Mouse (Mus musculus) stomach, postnatal 0 days (tissue): ENCODE results near the gene Rcan3. TPM values are rescaled to one million over a fixed set of nuclear protein-coding genes. Genes with fewer than 3 reads are reported as not detected.

Experiments used
- ATAC-seq: fragments of 200-750 bp; cut with Nextera tagmentation; 2 replicates; pipeline ENCODE4 v1.8.0; 2017; ENCODE audit not compliant: low FRiP score, low TSS enrichment
- DNase-seq: peaks from one replicate; pipeline ENCODE4 v3.0.0-alpha.2; 2016; ENCODE audit warnings: low spot score
- H3K27ac ChIP-seq: fragments of 300-500 bp; sonication (generic); replicated peaks from 2 replicates; pipeline ENCODE4 v1.5.1; 2014; ENCODE audit warnings: mild to moderate bottlenecking, control low read depth
- H3K27me3 ChIP-seq: fragments of 300-500 bp; sonication (generic); 2 replicates; pipeline ENCODE4 v1.6.1; 2014; ENCODE audit warnings: low read length; ENCODE audit not compliant: control insufficient read depth, insufficient read depth
- H3K36me3 ChIP-seq: fragments of 300-500 bp; sonication (generic); 2 replicates; pipeline ENCODE4 v1.6.1; 2014; ENCODE audit warnings: low read length, mixed read lengths; ENCODE audit not compliant: control insufficient read depth, insufficient read depth
- H3K4me1 ChIP-seq: fragments of 300-500 bp; sonication (generic); replicated peaks from 2 replicates; pipeline ENCODE4 v1.6.1; 2014; ENCODE audit warnings: antibody characterized with exemption; ENCODE audit not compliant: control insufficient read depth, insufficient read depth
- H3K4me2 ChIP-seq: fragments of 300-500 bp; sonication (generic); replicated peaks from 2 replicates; pipeline ENCODE4 v1.6.1; 2014; ENCODE audit warnings: low read depth, mild to moderate bottlenecking, control low read depth, moderate library complexity
- H3K4me3 ChIP-seq: fragments of 300-500 bp; sonication (generic); 2 replicates; pipeline ENCODE4 v1.5.1; 2014; ENCODE audit warnings: low read depth, low read length, control low read depth
- H3K9ac ChIP-seq: fragments of 300-500 bp; sonication (generic); 2 replicates; pipeline ENCODE4 v1.6.1; 2014; ENCODE audit warnings: mild to moderate bottlenecking, low read length, control low read depth, mixed read lengths
- H3K9me3 ChIP-seq: fragments of 300-500 bp; sonication (generic); 2 replicates; pipeline ENCODE4 v1.6.1; 2016; ENCODE audit warnings: low read length; ENCODE audit not compliant: control insufficient read depth
- CTCF ChIP-seq: IDR thresholded peaks from 2 replicates; pipeline ENCODE4 v1.5.1; 2016; ENCODE audit warnings: antibody characterized with exemption, low read depth, mild to moderate bottlenecking, moderate library complexity
- EP300 ChIP-seq: optimal IDR thresholded peaks from 2 replicates; pipeline ENCODE3; 2016; ENCODE audit warnings: antibody characterized with exemption
- WGBS: fragments of 180-500 bp; shearing (Covaris S2); extraction: QIAGEN DNeasy Blood & Tissue Kit; methylation state at CpG from one replicate; pipeline ENCODE4 v1.1.7; 2014; 5-methylcytosine and 5-hydroxymethylcytosine counted together
- polyA plus RNA-seq: library from polyadenylated mRNA; unstranded; fragments of >200 nt; fragmentation: Nextera tagmentation; extraction: Ambion mirVana; gene quantifications from 2 replicates; pipeline ENCODE4 v1.2.1, GENCODE M21; 2015

Gene Rcan3
- polyA plus RNA-seq = 15.7 and 15.8 TPM in 2 replicates

DNA sequence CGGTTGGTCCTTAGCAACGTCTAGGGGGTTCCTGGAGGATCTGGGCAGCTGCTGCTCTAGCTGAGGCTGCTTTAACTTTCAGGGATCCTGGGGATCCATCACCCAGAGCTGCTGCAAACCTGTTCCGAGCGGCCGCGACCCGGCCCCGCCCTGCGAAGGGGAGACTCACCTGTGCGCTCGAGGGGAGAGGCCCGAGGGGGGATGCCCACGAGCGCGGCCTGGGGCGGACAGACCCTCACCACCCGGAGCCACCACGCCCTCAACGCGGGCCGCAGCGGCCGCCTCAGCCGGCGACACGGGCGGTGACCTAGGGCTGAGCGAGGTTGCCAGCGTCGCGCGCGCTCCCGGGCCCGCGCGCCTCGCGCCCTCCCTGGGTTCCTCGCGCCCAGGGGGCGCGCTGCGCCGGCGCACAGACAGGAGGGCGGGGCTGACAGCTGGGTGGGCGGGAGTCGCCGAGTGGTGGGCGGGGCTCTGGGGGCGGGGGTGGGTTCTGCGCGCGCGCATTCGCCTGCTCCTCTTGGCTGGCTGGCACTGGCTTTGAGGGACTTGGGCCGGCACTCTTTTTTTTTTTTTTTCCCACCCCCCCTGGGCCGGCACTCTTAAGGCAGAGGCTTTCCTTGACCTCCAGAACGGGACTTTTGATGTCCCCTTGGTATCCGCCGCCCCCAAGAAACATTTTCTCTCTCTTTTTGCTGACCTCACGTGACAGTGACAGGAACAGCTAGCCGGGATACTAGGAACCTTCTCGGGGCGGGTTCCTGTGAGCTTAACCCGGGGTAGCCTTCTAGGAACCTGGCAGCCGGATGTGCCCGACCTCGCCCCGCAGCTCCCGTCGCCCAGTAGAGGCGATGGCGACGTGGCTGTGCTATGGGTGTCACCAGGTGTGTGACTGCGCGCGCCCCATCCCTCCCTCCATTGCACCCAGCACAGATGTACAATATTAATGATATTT lies at the start of gene Rcan3:
Rcan3 (minus strand) TSS at position 411 of the 952 bp plus-strand sequence.
- under 1% methylated on average over 53 of the region's 79 CpGs for WGBS
- peak; percentile 87 for ATAC-seq

DNA sequence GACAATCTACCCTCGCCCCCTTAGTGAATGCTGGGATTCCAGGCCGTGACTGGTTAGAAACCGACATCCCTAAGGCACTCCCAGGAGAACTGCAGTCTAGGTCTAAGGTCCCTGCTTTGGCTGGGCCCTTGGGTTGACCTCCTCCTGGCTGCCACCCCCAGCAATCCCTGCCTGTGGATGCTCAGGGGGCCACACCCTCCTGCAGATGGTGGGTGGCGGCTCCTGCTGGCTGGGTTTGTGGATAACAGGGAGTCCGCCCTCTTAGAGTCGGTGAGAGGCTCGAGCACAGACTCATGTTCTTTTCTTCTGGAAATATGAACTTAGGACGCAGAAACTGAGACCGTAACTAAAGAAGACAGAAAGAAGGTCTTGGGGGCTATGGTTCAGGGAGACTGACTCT lies 46.7 kb upstream of the Rcan3 start:
- no peaks in the 10 kb centered on the region for H3K9me3 ChIP-seq
- H3K4me1 ChIP-seq = no peaks in the 10 kb centered on the region
- no peak for DNase-seq
- no peaks in the 10 kb centered on the region for H3K27me3 ChIP-seq
- H3K4me2 ChIP-seq = no peak overlapping the region
- no peak for ATAC-seq
- no peak overlapping the region for H3K9ac ChIP-seq
- H3K27ac ChIP-seq = no peak overlapping the region
- WGBS = 73% methylated on average over 9 of the region's 9 CpGs
- no peak overlapping the region for H3K4me3 ChIP-seq
- no peak for TF ChIP-seq EP300
- peak; percentile 50 for TF ChIP-seq CTCF
- H3K36me3 ChIP-seq = no peaks in the 10 kb centered on the region

More for the DNA sequence above, at the start of gene Rcan3:
- Histone ChIP-seq H3K4me3 (peak within 1 kb of the TSS; percentile 77), H3K9me3 (no peaks in the 10 kb centered on the region), H3K27ac (peak within 1 kb of the TSS; percentile 79), H3K36me3 (no peaks in the 10 kb centered on the region), H3K27me3 (no peaks in the 10 kb centered on the region), H3K9ac (peak within 1 kb of the TSS; percentile 86), H3K4me1 (0 out of 2 replicates have a peak, but pooled peaks cover 3% of the 10 kb centered on the region), H3K4me2 (peak within 1 kb of the TSS; percentile 85)
- TF ChIP-seq EP300 (no peak), CTCF (peak; percentile 42)
- peak; percentile 95 for DNase-seq

DNA sequence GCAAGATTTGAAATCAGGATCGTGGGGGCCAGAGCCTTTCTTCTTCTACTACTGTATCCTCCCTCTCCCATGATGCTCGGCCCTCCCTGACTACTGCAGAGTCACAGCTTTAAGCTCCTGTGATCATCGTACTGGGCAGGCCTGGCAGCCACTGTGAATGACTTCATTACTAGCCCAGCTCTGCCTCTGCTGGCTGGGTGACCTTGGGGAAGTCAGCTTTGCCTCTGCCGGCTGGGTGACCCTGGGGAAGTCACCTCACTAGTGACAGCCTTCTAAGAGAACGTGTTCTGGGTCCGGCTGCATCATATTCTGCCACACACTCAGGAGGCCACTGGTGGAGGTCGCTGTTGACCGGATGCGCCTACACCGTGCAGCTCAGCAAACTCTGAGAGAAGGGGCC lies 44.2 kb upstream of the Rcan3 start:
- TF ChIP-seq CTCF = no peak
- TF ChIP-seq EP300 = no peak
- H3K27ac ChIP-seq = no peak overlapping the region
- no peak overlapping the region for H3K4me3 ChIP-seq
- 85% methylated on average over 10 of the region's 10 CpGs for WGBS
- no peak; the same call in 1 of the 2 replicates for ATAC-seq
- no peak overlapping the region for H3K4me2 ChIP-seq
- H3K36me3 ChIP-seq = peaks cover 3% of the 10 kb centered on the region; the same call in 1 of the 2 replicates
- H3K9me3 ChIP-seq = no peaks in the 10 kb centered on the region
- no peak for DNase-seq
- H3K4me1 ChIP-seq = no peaks in the 10 kb centered on the region
- H3K9ac ChIP-seq = no peak overlapping the region
- no peaks in the 10 kb centered on the region for H3K27me3 ChIP-seq

DNA sequence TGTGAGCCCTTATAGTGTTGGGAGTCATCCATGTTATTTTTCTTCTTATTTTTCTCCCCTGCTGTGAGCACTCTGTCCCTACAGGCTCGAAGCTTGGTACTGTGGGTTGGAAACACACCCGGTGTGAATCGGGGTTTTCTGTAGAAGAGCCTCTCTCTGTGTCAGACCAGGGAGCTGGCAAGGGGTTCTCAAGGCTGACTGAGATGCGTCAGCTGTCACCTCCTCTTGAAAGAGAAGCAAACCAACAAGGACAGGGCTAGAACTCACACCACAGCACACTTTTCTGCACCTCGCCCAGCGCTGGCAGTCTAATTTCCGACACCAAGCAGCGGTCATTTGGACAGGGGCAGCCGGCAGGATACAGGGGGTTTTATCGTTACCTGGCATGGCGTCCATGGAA lies 29.8 kb upstream of the Rcan3 start:
- Histone ChIP-seq H3K4me2 (no peak overlapping the region), H3K36me3 (no peaks in the 10 kb centered on the region), H3K4me1 (no peaks in the 10 kb centered on the region), H3K9me3 (no peaks in the 10 kb centered on the region), H3K27me3 (no peaks in the 10 kb centered on the region), H3K4me3 (no peak overlapping the region), H3K27ac (no peak overlapping the region), H3K9ac (no peak overlapping the region)
- 93% methylated on average over 11 of the region's 11 CpGs for WGBS
- TF ChIP-seq EP300 (no peak), CTCF (no peak)
- DNase-seq (no peak), ATAC-seq (no peak)

DNA sequence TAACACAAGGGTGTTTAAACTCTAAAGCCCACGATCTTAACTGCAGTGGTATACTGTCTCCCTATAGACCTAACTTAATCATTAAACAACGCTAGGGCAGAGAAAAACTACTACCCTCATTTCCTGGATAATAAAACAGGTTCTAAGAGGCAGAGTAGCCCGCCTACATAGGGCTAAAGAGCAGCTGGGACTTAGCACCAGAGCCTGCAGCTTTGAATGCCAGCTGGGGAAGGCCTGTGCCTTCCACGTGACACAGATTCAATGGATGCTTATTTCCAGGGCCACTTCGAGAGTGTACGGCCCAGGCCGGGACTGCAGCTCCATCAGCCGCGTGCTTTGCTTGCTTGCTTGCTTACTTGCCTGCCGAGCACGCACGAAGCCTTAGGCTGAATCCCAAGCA lies 19.9 kb upstream of the Rcan3 start:
- Histone ChIP-seq H3K27ac (0 out of 2 replicates have a peak overlapping the region, but pooled peaks have one; percentile 30), H3K9ac (no peak overlapping the region), H3K4me2 (no peak overlapping the region), H3K4me3 (no peak overlapping the region), H3K27me3 (no peaks in the 10 kb centered on the region), H3K36me3 (no peaks in the 10 kb centered on the region), H3K9me3 (no peaks in the 10 kb centered on the region), H3K4me1 (no peaks in the 10 kb centered on the region)
- TF ChIP-seq CTCF (no peak), EP300 (no peak)
- ATAC-seq = no peak; the same call in 1 of the 2 replicates
- no peak for DNase-seq
- 59% methylated on average over 12 of the region's 12 CpGs for WGBS

DNA sequence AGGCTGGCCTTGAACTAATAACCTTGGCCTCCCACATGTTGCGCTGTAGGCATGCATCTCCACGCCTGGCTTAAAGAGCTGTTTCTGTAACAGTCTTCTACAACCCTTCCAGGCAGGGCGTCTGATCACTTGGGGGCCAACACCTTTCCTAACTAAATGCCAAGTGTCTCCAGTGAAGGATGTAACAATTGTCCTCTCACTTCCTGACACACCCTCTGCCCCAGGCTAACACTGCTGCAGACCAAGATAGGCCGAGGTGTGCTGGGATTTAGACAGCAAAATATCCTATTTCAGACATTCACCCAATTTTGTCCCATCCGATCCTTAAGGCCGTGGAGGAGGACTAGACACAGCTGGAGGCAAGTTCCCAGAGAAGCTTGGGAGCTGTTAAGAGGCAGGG lies 19.5 kb upstream of the Rcan3 start:
- H3K27ac ChIP-seq = 0 out of 2 replicates have a peak overlapping the region, but pooled peaks have one; percentile 30
- DNase-seq (no peak), ATAC-seq (no peak)
- TF ChIP-seq EP300 (no peak), CTCF (no peak)
- H3K9me3 ChIP-seq = no peaks in the 10 kb centered on the region
- no peaks in the 10 kb centered on the region for H3K4me1 ChIP-seq
- WGBS = 65% methylated on average over 6 of the region's 6 CpGs
- no peak overlapping the region for H3K4me3 ChIP-seq
- no peak overlapping the region for H3K9ac ChIP-seq
- H3K27me3 ChIP-seq = no peaks in the 10 kb centered on the region
- no peaks in the 10 kb centered on the region for H3K36me3 ChIP-seq
- no peak overlapping the region for H3K4me2 ChIP-seq
